Mouse (Mus musculus) embryonic facial prominence, embryonic 13.5 days (tissue): ENCODE data around the gene Numa1. TPM values are rescaled to one million over a fixed set of nuclear protein-coding genes. Genes with fewer than 3 reads are reported as not detected.
A peak's percentile ranks its signal among the peaks of the same experiment; 100 is the strongest.

Experiments
- ATAC-seq: fragments of 200-750 bp; cut with Nextera tagmentation; 2 replicates; pipeline ENCODE4 v1.8.0; 2017; ENCODE audit warnings: low read depth; ENCODE audit not compliant: insufficient number of reproducible peaks, insufficient read depth, low FRiP score, low TSS enrichment
- H3K27ac ChIP-seq: fragments of 300-500 bp; sonication (generic); 2 replicates; pipeline ENCODE4 v1.5.1; 2015; ENCODE audit warnings: moderate library complexity, mild to moderate bottlenecking, inconsistent platforms
- H3K27me3 ChIP-seq: fragments of 300-500 bp; sonication (generic); 2 replicates; pipeline ENCODE4 v1.6.1; 2015; ENCODE audit warnings: mild to moderate bottlenecking, inconsistent platforms
- H3K36me3 ChIP-seq: fragments of 300-500 bp; sonication (generic); 2 replicates; pipeline ENCODE4 v1.6.1; 2015; ENCODE audit warnings: mild to moderate bottlenecking, inconsistent platforms
- H3K4me1 ChIP-seq: fragments of 300-500 bp; sonication (generic); 2 replicates; pipeline ENCODE4 v1.6.1; 2015; ENCODE audit warnings: inconsistent platforms
- H3K4me2 ChIP-seq: fragments of 300-500 bp; sonication (generic); 2 replicates; pipeline ENCODE4 v1.6.1; 2015; ENCODE audit warnings: moderate library complexity, mild to moderate bottlenecking, inconsistent platforms
- H3K4me3 ChIP-seq: fragments of 300-500 bp; sonication (generic); 2 replicates; pipeline ENCODE4 v1.5.1; 2015; ENCODE audit warnings: mild to moderate bottlenecking, inconsistent platforms
- H3K9ac ChIP-seq: fragments of 300-500 bp; sonication (generic); 2 replicates; pipeline ENCODE4 v1.6.1; 2015; ENCODE audit warnings: mild to moderate bottlenecking, inconsistent platforms
- H3K9me3 ChIP-seq: fragments of 300-500 bp; sonication (generic); 2 replicates; pipeline ENCODE4 v1.6.1; 2016; ENCODE audit warnings: inconsistent platforms
- WGBS: fragments of 180-500 bp; shearing (Covaris S2); methylation state at CpG from one replicate; pipeline ENCODE4 v1.1.7; 2015; ENCODE audit warnings: mixed read lengths; 5-methylcytosine and 5-hydroxymethylcytosine counted together
- polyA plus RNA-seq: library from polyadenylated mRNA; unstranded; fragments of >200 nt; fragmentation: Nextera tagmentation; extraction: Ambion mirVana; gene quantifications from 2 replicates; pipeline ENCODE4 v1.2.1, GENCODE M21; 2015

Numa1 gene
- polyA plus RNA-seq: 90.9 and 92.0 TPM in 2 replicates

GRCm38 (mm10) chr7:101933751-101934240 is at the start of gene Numa1, which contains the start of gene Lrrc51:
Gene Numa1 (plus strand): TSS chr7:101934111.
Gene Lrrc51 (minus strand): TSS chr7:101933895.
- peak within 1 kb of the TSS; percentile 92 for H3K9ac ChIP-seq
- H3K27me3 ChIP-seq: no peaks in the 10 kb centered on the region
- ATAC-seq: peak; percentile 97
- under 1% methylated on average over 40 of the region's 40 CpGs for whole genome bisulfite sequencing
- H3K4me1 ChIP-seq: peaks cover 21% of the 10 kb centered on the region
- H3K36me3 ChIP-seq: peaks cover 6% of the 10 kb centered on the region
- H3K27ac ChIP-seq: peak within 1 kb of the TSS; percentile 85
- peak within 1 kb of the TSS; percentile 73 for H3K4me2 ChIP-seq
- peak within 1 kb of the TSS; percentile 87 for H3K4me3 ChIP-seq
- H3K9me3 ChIP-seq: no peaks in the 10 kb centered on the region

- 89% methylated on average over 4 of the region's 4 CpGs for whole genome bisulfite sequencing
- H3K9me3 ChIP-seq: no peaks in the 10 kb centered on the region
- no peaks in the 10 kb centered on the region for H3K4me1 ChIP-seq
- H3K4me3 ChIP-seq: no peak overlapping the region
- H3K4me2 ChIP-seq: no peak overlapping the region
- no peak for ATAC-seq
- no peaks in the 10 kb centered on the region for H3K27me3 ChIP-seq
- H3K9ac ChIP-seq: no peak overlapping the region
- H3K27ac ChIP-seq: no peak overlapping the region
- no peaks in the 10 kb centered on the region for H3K36me3 ChIP-seq
Measured at GRCm38 (mm10) chr7:101884160-101884559, 49.8 kb upstream of the Numa1 start.

- no peak overlapping the region for H3K4me3 ChIP-seq
- 78% methylated on average over 6 of the region's 6 CpGs for WGBS
- no peak overlapping the region for H3K4me2 ChIP-seq
- no peak overlapping the region for H3K9ac ChIP-seq
- H3K27me3 ChIP-seq: no peaks in the 10 kb centered on the region
- H3K36me3 ChIP-seq: no peaks in the 10 kb centered on the region
- H3K9me3 ChIP-seq: no peaks in the 10 kb centered on the region
- H3K27ac ChIP-seq: no peak overlapping the region
- ATAC-seq: no peak
- no peaks in the 10 kb centered on the region for H3K4me1 ChIP-seq
Measured at GRCm38 (mm10) chr7:101886274-101886673, 47.6 kb upstream of the Numa1 start.

GRCm38 (mm10) chr7:101888460-101888859 is 45.5 kb upstream of the Numa1 start:
- no peak overlapping the region for H3K4me2 ChIP-seq
- H3K27me3 ChIP-seq: no peaks in the 10 kb centered on the region
- 75% methylated on average over 4 of the region's 4 CpGs for WGBS
- no peak overlapping the region for H3K4me3 ChIP-seq
- no peak overlapping the region for H3K27ac ChIP-seq
- no peaks in the 10 kb centered on the region for H3K36me3 ChIP-seq
- H3K9ac ChIP-seq: no peak overlapping the region
- no peak for ATAC-seq
- H3K9me3 ChIP-seq: no peaks in the 10 kb centered on the region
- H3K4me1 ChIP-seq: no peaks in the 10 kb centered on the region

- peak overlapping the region; percentile 56 for H3K4me2 ChIP-seq
- H3K9me3 ChIP-seq: no peaks in the 10 kb centered on the region
- 41% methylated on average over 9 of the region's 9 CpGs for WGBS
- H3K4me1 ChIP-seq: peaks cover 9% of the 10 kb centered on the region; the same call in 1 of the 2 replicates
- H3K4me3 ChIP-seq: peak overlapping the region; percentile 51
- ATAC-seq: no peak
- H3K27ac ChIP-seq: peak overlapping the region; percentile 68; the same call in 1 of the 2 replicates
- H3K9ac ChIP-seq: peak overlapping the region; percentile 64
- H3K27me3 ChIP-seq: no peaks in the 10 kb centered on the region
- peaks cover 6% of the 10 kb centered on the region; the same call in 1 of the 2 replicates for H3K36me3 ChIP-seq
Measured at GRCm38 (mm10) chr7:101895695-101896094, 38.2 kb upstream of the Numa1 start.

- Histone ChIP-seq H3K9me3 (no peaks in the 10 kb centered on the region), H3K4me3 (peak overlapping the region; percentile 51), H3K27me3 (no peaks in the 10 kb centered on the region), H3K4me1 (peaks cover 9% of the 10 kb centered on the region; the same call in 1 of the 2 replicates), H3K27ac (peak overlapping the region; percentile 90), H3K4me2 (peak overlapping the region; percentile 56), H3K9ac (peak overlapping the region; percentile 64), H3K36me3 (peaks cover 6% of the 10 kb centered on the region; the same call in 1 of the 2 replicates)
- WGBS: under 1% methylated on average over 57 of the region's 57 CpGs
- peak; percentile 98 for ATAC-seq
Measured at GRCm38 (mm10) chr7:101896104-101897066, 37.5 kb upstream of the Numa1 start.

- peaks cover 16% of the 10 kb centered on the region; the same call in 1 of the 2 replicates for H3K36me3 ChIP-seq
- H3K9ac ChIP-seq: peak overlapping the region; percentile 46
- no peak overlapping the region for H3K4me3 ChIP-seq
- WGBS: 85% methylated on average over 16 of the region's 16 CpGs
- no peaks in the 10 kb centered on the region for H3K9me3 ChIP-seq
- H3K4me1 ChIP-seq: peaks cover 16% of the 10 kb centered on the region
- no peak overlapping the region for H3K4me2 ChIP-seq
- ATAC-seq: no peak
- H3K27me3 ChIP-seq: no peaks in the 10 kb centered on the region
- no peak overlapping the region for H3K27ac ChIP-seq
Measured at GRCm38 (mm10) chr7:101900331-101901097, 33.4 kb upstream of the Numa1 start.

GRCm38 (mm10) chr7:101901969-101902368 is 31.9 kb upstream of the Numa1 start:
- H3K4me1 ChIP-seq: peaks cover 21% of the 10 kb centered on the region
- no peaks in the 10 kb centered on the region for H3K9me3 ChIP-seq
- H3K27ac ChIP-seq: no peak overlapping the region
- no peak overlapping the region for H3K4me2 ChIP-seq
- WGBS: 92% methylated on average over 10 of the region's 10 CpGs
- no peaks in the 10 kb centered on the region for H3K27me3 ChIP-seq
- no peak overlapping the region for H3K4me3 ChIP-seq
- no peak for ATAC-seq
- H3K36me3 ChIP-seq: peaks cover 16% of the 10 kb centered on the region; the same call in 1 of the 2 replicates
- no peak overlapping the region for H3K9ac ChIP-seq

- no peak overlapping the region for H3K9ac ChIP-seq
- no peak for ATAC-seq
Measured at GRCm38 (mm10) chr7:101902846-101903245, 31.1 kb upstream of the Numa1 start.

GRCm38 (mm10) chr7:101905561-101906286 is 28.2 kb upstream of the Numa1 start, which contains the start of gene Lamtor1:
Gene Lamtor1 (plus strand): TSS chr7:101905904.
- peak; percentile 98 for ATAC-seq
- peaks cover 19% of the 10 kb centered on the region for H3K4me1 ChIP-seq
- H3K36me3 ChIP-seq: peaks cover 26% of the 10 kb centered on the region
- peak within 1 kb of the TSS; percentile 83 for H3K4me3 ChIP-seq
- under 1% methylated on average over 61 of the region's 61 CpGs for WGBS
- peak within 1 kb of the TSS; percentile 70 for H3K4me2 ChIP-seq
- peak within 1 kb of the TSS; percentile 92 for H3K9ac ChIP-seq
- peak within 1 kb of the TSS; percentile 95 for H3K27ac ChIP-seq
- no peaks in the 10 kb centered on the region for H3K9me3 ChIP-seq
- H3K27me3 ChIP-seq: no peaks in the 10 kb centered on the region

More at GRCm38 (mm10) chr7:101902846-101903245, 31.1 kb upstream of the Numa1 start:
- no peaks in the 10 kb centered on the region for H3K9me3 ChIP-seq
- peaks cover 16% of the 10 kb centered on the region; the same call in 1 of the 2 replicates for H3K36me3 ChIP-seq
- no peak overlapping the region for H3K4me2 ChIP-seq
- peaks cover 21% of the 10 kb centered on the region for H3K4me1 ChIP-seq
- no peaks in the 10 kb centered on the region for H3K27me3 ChIP-seq
- no peak overlapping the region for H3K27ac ChIP-seq
- no peak overlapping the region for H3K4me3 ChIP-seq
